ENCODE assay signal across 10 mouse cellular contexts in the genomic region with DNA sequence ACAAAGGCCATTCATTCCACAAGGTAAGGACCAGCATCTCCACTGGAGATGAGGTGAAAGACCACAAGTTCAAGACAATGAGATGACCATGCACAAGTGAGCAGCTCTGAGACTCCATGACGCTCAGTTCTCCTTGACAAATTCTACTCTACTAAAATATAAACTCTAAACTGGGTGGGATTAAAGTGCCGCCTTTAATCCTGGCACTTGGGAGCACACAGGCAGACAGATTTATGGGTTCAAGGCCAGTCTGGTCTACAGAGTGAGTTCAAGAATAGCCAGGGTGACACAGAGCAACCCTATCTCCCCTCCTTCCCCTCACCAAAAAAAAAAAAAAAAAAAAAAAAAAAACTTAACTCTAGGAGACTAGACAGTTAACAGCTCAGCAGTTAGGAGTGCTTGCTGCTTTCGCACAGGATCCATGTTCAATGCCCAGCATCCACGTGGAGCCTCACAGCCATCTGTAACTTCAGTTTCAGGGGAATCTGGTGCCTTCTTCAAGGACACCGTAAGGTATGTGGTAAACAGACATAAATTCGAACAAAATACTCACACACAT. TPM values are rescaled to one million over a fixed set of nuclear protein-coding genes. Genes with fewer than 3 reads are reported as not detected.
A peak's percentile ranks its signal among the peaks of the same experiment; 100 is the strongest.
DNase-seq lines count a peak whose midpoint lies in the region; ATAC-seq and TF ChIP-seq lines count a peak whose summit lies in the region.
"Had no signal": no experiment of that assay in that cellular context is flagged by ENCODE, and none has a peak within 500 bp of the region (broad histone marks: within the 10 kb centered on the region; RNA-seq: fewer than 3 reads in every experiment).

No protein-coding gene starts in this region.

- peak; percentile 35 for DNase-seq in adrenal gland, postnatal 14 days
- DNase-seq in adrenal gland, adult 8-10 months = no peak
- DNase-seq in kidney, adult 8-10 months = no peak
- no peak for DNase-seq in liver, postnatal 0 days
- no peak for DNase-seq in ovary, postnatal 10 days (ENCODE audit: low spot score)
- DNase-seq in layer of hippocampus, adult 9-11 months = no peak
- DNase-seq: left cerebral cortex, postnatal 4 days; thymus, adult 18-20 months had no signal

- no peak overlapping the region for H3K27ac ChIP-seq in kidney, embryonic 14.5 days (ENCODE audit: low read depth, low read length)
- no peak overlapping the region for H3K27ac ChIP-seq in embryonic fibroblast, embryonic 13.5 days (ENCODE audit: insufficient read depth, low read length)
- H3K27ac ChIP-seq in liver, postnatal 0 days (ENCODE audit: low read depth) = no peak overlapping the region

- TF ChIP-seq POLR2A in embryonic fibroblast, embryonic 13.5 days (IDR thresholded peaks at IDR 0.05; ENCODE audit: low read depth, low read length) = no peak

- no peak for TF ChIP-seq CTCF in embryonic fibroblast, embryonic 13.5 days (IDR thresholded peaks at IDR 0.05; ENCODE audit: borderline replicate concordance, insufficient read depth, low read length)
- TF ChIP-seq CTCF in liver, postnatal 0 days (IDR thresholded peaks at IDR 0.05; ENCODE audit: low read depth) = no peak

- no peaks in the 10 kb centered on the region for H3K27me3 ChIP-seq in kidney, embryonic 14.5 days (ENCODE audit: control insufficient read depth, insufficient read depth, low read length)
- no peaks in the 10 kb centered on the region for H3K27me3 ChIP-seq in liver, postnatal 0 days (ENCODE audit: insufficient read depth, low read length)

- peaks cover 5% of the 10 kb centered on the region; the same call in 1 of the 2 replicates for H3K9me3 ChIP-seq in kidney, embryonic 14.5 days (ENCODE audit: control insufficient read depth, low read length)
- H3K9me3 ChIP-seq in liver, postnatal 0 days (ENCODE audit: low read length) = no peaks in the 10 kb centered on the region

- peak overlapping the region; percentile 76 for H3K4me3 ChIP-seq in kidney, embryonic 14.5 days (ENCODE audit: low read length)
- peak overlapping the region; percentile 61 for H3K4me3 ChIP-seq in embryonic fibroblast, embryonic 13.5 days (ENCODE audit: insufficient read depth, low read length)
- peak overlapping the region; percentile 74 for H3K4me3 ChIP-seq in liver, postnatal 0 days (ENCODE audit: low read depth, low read length)

- H3K36me3 ChIP-seq in kidney, embryonic 14.5 days (ENCODE audit: control insufficient read depth, insufficient read depth, low read length) = peaks cover 14% of the 10 kb centered on the region; the same call in 1 of the 2 replicates
- H3K36me3 ChIP-seq in liver, postnatal 0 days (replicated peaks; ENCODE audit: insufficient read depth, low read length) = 0 out of 2 replicates have a peak, but pooled peaks cover 3% of the 10 kb centered on the region

- WGBS in kidney, embryonic 14.5 days = 52% methylated on average over 6 of the region's 6 CpGs
- WGBS in liver, postnatal 0 days (ENCODE audit: insufficient replicate concordance) = 71% methylated on average over 6 of the region's 6 CpGs

- H3K9ac ChIP-seq in kidney, embryonic 14.5 days (ENCODE audit: low read depth, low read length) = peak overlapping the region; percentile 31; the same call in 1 of the 2 replicates
- H3K9ac ChIP-seq in liver, postnatal 0 days (replicated peaks) = peak overlapping the region; percentile 38; the same call in 1 of the 2 replicates

- ATAC-seq in kidney, embryonic 14.5 days (ENCODE audit: low FRiP score, low TSS enrichment) = no peak
- no peak for ATAC-seq in liver, postnatal 0 days

- peak overlapping the region; percentile 65 for H3K4me2 ChIP-seq in kidney, embryonic 14.5 days (replicated peaks; ENCODE audit: low read depth, low read length)
- peak overlapping the region; percentile 90 for H3K4me2 ChIP-seq in liver, postnatal 0 days (ENCODE audit: low read depth, low read length)

- H3K4me1 ChIP-seq in kidney, embryonic 14.5 days (ENCODE audit: control insufficient read depth, insufficient read depth, low read length) = peaks cover 17% of the 10 kb centered on the region
- H3K4me1 ChIP-seq in embryonic fibroblast, embryonic 13.5 days (ENCODE audit: control insufficient read depth, insufficient read depth, low read length) = no peaks in the 10 kb centered on the region; the same call in 1 of the 2 replicates
- H3K4me1 ChIP-seq in liver, postnatal 0 days (ENCODE audit: insufficient read depth) = peaks cover 21% of the 10 kb centered on the region

- TF ChIP-seq EP300 in liver, postnatal 0 days (IDR thresholded peaks at IDR 0.05; ENCODE audit: low read depth) = no peak

RNA-seq across cellular contexts. Expression of gene Igf2r, which starts 2.1 kb away (rescaled TPM):
- 65.2 and 75.4 TPM in 2 replicates for total RNA-seq in adrenal gland, postnatal 14 days (2021)
- 10 to 100 TPM; 75.7 to 93.3 (median 83.9) TPM for total RNA-seq in adrenal gland, adult 8-10 months (2022)
- 20.7 and 37.8 TPM in 2 replicates for polyA plus RNA-seq in kidney, embryonic 14.5 days (2014; fragmentation: Nextera tagmentation; extraction: Ambion mirVana)
- polyA plus RNA-seq in embryonic fibroblast, embryonic 13.5 days (2011; ENCODE audit: insufficient read length, low read depth, missing spikeins) = 246 and 249 TPM in 2 replicates
- polyA plus RNA-seq in liver, postnatal 0 days (2015; fragmentation: Nextera tagmentation; extraction: Ambion mirVana) = 4.5 and 6.5 TPM in 2 replicates
